Mouse (Mus musculus) intestine, embryonic 15.5 days (tissue): ENCODE results near the gene Sri. TPM values are rescaled to one million over a fixed set of nuclear protein-coding genes. Genes with fewer than 3 reads are reported as not detected.

Experiments
- ATAC-seq: fragments of 200-750 bp; cut with Nextera tagmentation; 2 replicates; pipeline ENCODE4 v1.8.0; 2017; ENCODE audit warnings: moderate TSS enrichment, moderate library complexity
- H3K27ac ChIP-seq: fragments of 300-500 bp; sonication (generic); 2 replicates; pipeline ENCODE4 v1.5.1; 2015; ENCODE audit warnings: mild to moderate bottlenecking, inconsistent platforms
- H3K27me3 ChIP-seq: fragments of 300-500 bp; sonication (generic); replicated peaks from 2 replicates; pipeline ENCODE4 v1.6.1; 2015; ENCODE audit warnings: inconsistent platforms
- H3K36me3 ChIP-seq: fragments of 300-500 bp; sonication (generic); 2 replicates; pipeline ENCODE4 v1.6.1; 2015; ENCODE audit warnings: inconsistent platforms
- H3K4me1 ChIP-seq: fragments of 300-500 bp; sonication (generic); replicated peaks from 2 replicates; pipeline ENCODE4 v1.6.1; 2015; ENCODE audit warnings: inconsistent platforms
- H3K4me2 ChIP-seq: fragments of 300-500 bp; sonication (generic); replicated peaks from 2 replicates; pipeline ENCODE4 v1.6.1; 2015; ENCODE audit warnings: mild to moderate bottlenecking, inconsistent platforms
- H3K4me3 ChIP-seq: fragments of 300-500 bp; sonication (generic); replicated peaks from 2 replicates; pipeline ENCODE4 v1.5.1; 2015; ENCODE audit warnings: inconsistent platforms
- H3K9ac ChIP-seq: fragments of 300-500 bp; sonication (generic); 2 replicates; pipeline ENCODE4 v1.6.1; 2015; ENCODE audit warnings: inconsistent platforms
- H3K9me3 ChIP-seq: fragments of 300-500 bp; sonication (generic); 2 replicates; pipeline ENCODE4 v1.6.1; 2016; ENCODE audit warnings: inconsistent platforms
- WGBS: fragments of 180-500 bp; shearing (Covaris S2); methylation state at CpG from one replicate; pipeline ENCODE4 v1.1.7; 2015; 5-methylcytosine and 5-hydroxymethylcytosine counted together
- polyA plus RNA-seq: library from polyadenylated mRNA; unstranded; fragments of >200 nt; fragmentation: Nextera tagmentation; extraction: Ambion mirVana; gene quantifications from 2 replicates; pipeline ENCODE4 v1.2.1, GENCODE M21; 2015

The Sri gene
- polyA plus RNA-seq, 1 experiment from 2014 or later = 280 TPM

GRCm38 (mm10) chr5:8116561-8117168 is 70.8 kb downstream of the Sri start:
- Histone ChIP-seq H3K4me2 (no peak overlapping the region), H3K9me3 (no peaks in the 10 kb centered on the region), H3K36me3 (no peaks in the 10 kb centered on the region), H3K27me3 (no peaks in the 10 kb centered on the region), H3K4me3 (no peak overlapping the region), H3K27ac (no peak overlapping the region), H3K4me1 (no peaks in the 10 kb centered on the region), H3K9ac (no peak overlapping the region)
- ATAC-seq = no peak
- WGBS = 76% methylated on average over 5 of the region's 5 CpGs

Other genes starting within 250 kb of the Sri start
- 1.5 and 1.8 TPM in 2 replicates for gene Steap4, start 85.6 kb upstream of the Sri start, polyA plus RNA-seq